Mouse (Mus musculus): ENCODE data around the gene Gpsm1. TPM values are rescaled to one million over a fixed set of nuclear protein-coding genes. Genes with fewer than 3 reads are reported as not detected.
A peak's percentile ranks its signal among the peaks of the same experiment; 100 is the strongest.

Gene Gpsm1
- polyA plus RNA-seq, 1 experiment from 2014 or later = 18.9 TPM

DNA sequence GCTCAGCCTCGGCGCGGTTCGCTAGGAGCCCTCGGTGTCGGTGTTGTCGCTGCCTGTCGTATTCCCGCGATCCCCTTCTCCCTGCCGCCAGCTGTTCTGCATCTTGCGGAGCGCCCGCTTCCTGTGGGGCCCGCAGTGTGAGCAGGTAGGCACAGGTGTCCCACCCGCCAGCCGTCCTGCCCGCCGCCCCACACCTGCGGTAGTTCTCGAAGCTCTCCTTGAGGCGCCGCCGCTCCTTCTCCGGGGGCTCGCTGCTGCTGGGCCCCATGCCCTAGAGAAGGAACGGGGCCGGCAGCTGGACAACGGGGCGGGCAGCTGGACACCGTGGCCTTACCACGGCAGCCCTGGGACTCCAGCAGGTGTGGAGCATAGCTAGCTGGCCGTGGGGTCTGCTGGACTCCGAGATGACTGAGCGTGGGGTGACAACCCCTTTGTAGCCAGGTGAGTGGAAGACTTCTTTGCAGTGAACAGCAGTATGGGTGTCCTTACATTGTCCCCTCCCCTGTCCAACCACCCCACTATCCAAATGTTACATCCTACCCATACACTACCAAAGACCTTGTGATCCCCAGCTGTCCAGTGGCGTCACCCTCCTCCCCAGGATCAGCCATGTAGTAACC, 37.1 kb downstream of the Gpsm1 start:
- H3K27me3 ChIP-seq (replicated peaks; ENCODE audit: control insufficient read depth, insufficient read depth, low read length) = no peaks in the 10 kb centered on the region
- peak overlapping the region; percentile 93 for H3K9ac ChIP-seq (ENCODE audit: low read depth, low read length)
- H3K27ac ChIP-seq (ENCODE audit: low read depth, low read length) = no peak overlapping the region; the same call in 1 of the 2 replicates
- peaks cover 22% of the 10 kb centered on the region for H3K4me1 ChIP-seq (replicated peaks; ENCODE audit: control insufficient read depth, insufficient read depth, low read length)
- DNase-seq (ENCODE audit: low spot score) = no peak
- peak overlapping the region; percentile 97 for H3K4me2 ChIP-seq
- H3K9me3 ChIP-seq (ENCODE audit: control insufficient read depth, low read length) = no peaks in the 10 kb centered on the region
- ATAC-seq (replicated peaks; ENCODE audit: low FRiP score) = peak; percentile 42
- 5% methylated on average over 36 of the region's 36 CpGs for WGBS
- H3K36me3 ChIP-seq (ENCODE audit: control insufficient read depth, insufficient read depth, low read length) = peaks cover 4% of the 10 kb centered on the region; the same call in 1 of the 2 replicates
- H3K4me3 ChIP-seq (ENCODE audit: low read depth, low read length) = peak overlapping the region; percentile 82

DNA sequence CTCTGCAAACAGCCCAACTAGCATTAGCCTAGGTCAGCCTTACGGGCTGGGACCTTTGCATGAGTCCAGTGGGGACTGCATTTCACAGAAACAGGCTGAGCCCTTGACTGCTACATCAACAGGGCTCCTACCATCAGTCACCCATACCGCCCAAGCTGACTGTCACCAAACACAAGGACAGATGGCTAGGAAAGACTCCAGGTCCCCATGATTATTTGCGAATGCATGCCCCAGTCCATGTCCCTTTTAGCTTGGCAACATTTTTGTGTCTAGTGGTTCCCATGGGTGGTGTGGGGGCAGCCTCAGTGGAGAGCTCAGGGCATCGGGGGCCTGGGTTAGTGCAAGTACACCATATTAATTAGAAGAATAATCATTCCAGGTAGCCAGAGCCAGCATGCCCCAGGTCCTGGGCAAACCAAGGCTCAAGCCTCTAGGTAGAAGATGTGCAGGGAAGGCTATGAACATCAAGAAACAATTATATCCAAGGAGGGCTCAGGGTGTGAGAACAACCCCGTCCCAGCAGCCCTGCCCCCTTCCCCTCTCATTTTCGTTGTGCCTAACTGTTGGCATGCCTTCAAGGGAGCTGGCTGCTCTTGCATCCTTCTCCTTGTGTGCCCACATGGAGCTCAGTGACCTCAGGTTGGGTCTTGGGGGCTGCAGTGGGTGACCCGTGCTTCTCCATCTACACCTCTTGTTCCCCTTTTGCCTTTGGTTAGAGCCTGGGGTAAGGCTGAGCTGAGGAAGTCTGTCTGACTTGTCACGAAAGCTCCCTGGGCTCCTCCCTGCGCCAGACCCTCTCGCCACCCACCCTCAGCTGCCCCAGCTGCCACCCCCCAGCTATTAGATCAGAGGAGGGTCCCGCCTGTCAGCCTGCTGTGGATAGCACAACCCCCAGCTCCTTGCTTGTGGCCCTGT, 38.0 kb downstream of the Gpsm1 start:
- 83% methylated on average over 11 of the region's 11 CpGs for WGBS
- H3K4me3 ChIP-seq (ENCODE audit: low read depth, low read length) = peak overlapping the region; percentile 82
- ATAC-seq (replicated peaks; ENCODE audit: low FRiP score) (no peak), DNase-seq (ENCODE audit: low spot score) (no peak)
- H3K4me2 ChIP-seq = peak overlapping the region; percentile 97
- H3K27me3 ChIP-seq (replicated peaks; ENCODE audit: control insufficient read depth, insufficient read depth, low read length) = no peaks in the 10 kb centered on the region
- H3K4me1 ChIP-seq (replicated peaks; ENCODE audit: control insufficient read depth, insufficient read depth, low read length) = peaks cover 16% of the 10 kb centered on the region
- no peaks in the 10 kb centered on the region for H3K9me3 ChIP-seq (ENCODE audit: control insufficient read depth, low read length)
- no peak overlapping the region for H3K9ac ChIP-seq (ENCODE audit: low read depth, low read length)
- no peak overlapping the region for H3K27ac ChIP-seq (ENCODE audit: low read depth, low read length)
- H3K36me3 ChIP-seq (ENCODE audit: control insufficient read depth, insufficient read depth, low read length) = peaks cover 4% of the 10 kb centered on the region; the same call in 1 of the 2 replicates

DNA sequence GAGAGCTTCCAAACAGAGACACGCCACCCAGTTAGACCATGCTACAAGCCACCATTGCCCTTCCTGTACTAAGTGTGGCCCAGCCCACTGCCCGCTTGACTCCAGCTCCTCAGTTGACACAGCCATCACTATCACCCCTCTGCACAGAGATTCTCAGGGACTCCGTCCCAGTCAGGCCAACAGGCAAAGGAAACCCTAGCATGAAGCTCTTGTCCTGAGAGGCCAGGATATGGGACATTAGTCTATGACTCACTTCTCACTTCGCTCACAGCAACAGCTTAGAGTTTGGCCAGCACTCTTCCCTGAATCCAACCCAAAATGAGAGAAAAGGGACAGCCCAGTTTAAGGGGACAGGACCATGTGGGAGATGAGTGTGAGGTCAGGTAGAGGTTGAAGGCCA, 39.1 kb downstream of the Gpsm1 start:
- DNase-seq (ENCODE audit: low spot score) (no peak), ATAC-seq (replicated peaks; ENCODE audit: low FRiP score) (no peak)
- Histone ChIP-seq H3K4me3 (ENCODE audit: low read depth, low read length) (no peak overlapping the region), H3K4me1 (replicated peaks; ENCODE audit: control insufficient read depth, insufficient read depth, low read length) (peaks cover 14% of the 10 kb centered on the region), H3K9me3 (ENCODE audit: control insufficient read depth, low read length) (no peaks in the 10 kb centered on the region), H3K27ac (ENCODE audit: low read depth, low read length) (no peak overlapping the region), H3K9ac (ENCODE audit: low read depth, low read length) (no peak overlapping the region), H3K27me3 (replicated peaks; ENCODE audit: control insufficient read depth, insufficient read depth, low read length) (no peaks in the 10 kb centered on the region), H3K4me2 (no peak overlapping the region), H3K36me3 (ENCODE audit: control insufficient read depth, insufficient read depth, low read length) (peaks cover 4% of the 10 kb centered on the region; the same call in 1 of the 2 replicates)
- WGBS = 87% methylated on average over 4 of the region's 4 CpGs

DNA sequence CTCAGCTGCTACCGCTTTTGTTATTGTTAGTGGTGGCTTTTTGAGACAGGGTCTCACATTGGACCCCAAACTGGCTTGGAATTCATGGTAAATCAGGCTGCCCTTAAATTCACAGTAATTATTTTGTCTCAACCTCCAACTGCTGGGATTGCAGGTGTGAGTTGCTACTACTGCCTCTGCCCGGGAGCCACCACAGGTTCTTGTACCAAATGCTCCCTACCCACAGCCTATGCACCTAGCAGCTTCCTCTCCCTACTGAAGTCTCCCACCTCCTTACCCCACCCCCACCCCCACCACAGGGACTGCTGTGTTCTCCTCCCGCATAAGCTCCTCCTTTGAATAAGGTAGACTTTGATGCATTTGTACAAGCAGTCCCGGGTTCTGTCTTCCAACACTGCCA, 40.9 kb downstream of the Gpsm1 start:
- Histone ChIP-seq H3K4me2 (no peak overlapping the region), H3K27ac (ENCODE audit: low read depth, low read length) (no peak overlapping the region), H3K4me3 (ENCODE audit: low read depth, low read length) (no peak overlapping the region), H3K36me3 (ENCODE audit: control insufficient read depth, insufficient read depth, low read length) (no peaks in the 10 kb centered on the region), H3K4me1 (replicated peaks; ENCODE audit: control insufficient read depth, insufficient read depth, low read length) (peaks cover 7% of the 10 kb centered on the region), H3K9ac (ENCODE audit: low read depth, low read length) (no peak overlapping the region), H3K9me3 (ENCODE audit: control insufficient read depth, low read length) (no peaks in the 10 kb centered on the region), H3K27me3 (replicated peaks; ENCODE audit: control insufficient read depth, insufficient read depth, low read length) (no peaks in the 10 kb centered on the region)
- 79% methylated on average over 4 of the region's 4 CpGs for WGBS
- ATAC-seq (replicated peaks; ENCODE audit: low FRiP score) (no peak), DNase-seq (ENCODE audit: low spot score) (no peak)

DNA sequence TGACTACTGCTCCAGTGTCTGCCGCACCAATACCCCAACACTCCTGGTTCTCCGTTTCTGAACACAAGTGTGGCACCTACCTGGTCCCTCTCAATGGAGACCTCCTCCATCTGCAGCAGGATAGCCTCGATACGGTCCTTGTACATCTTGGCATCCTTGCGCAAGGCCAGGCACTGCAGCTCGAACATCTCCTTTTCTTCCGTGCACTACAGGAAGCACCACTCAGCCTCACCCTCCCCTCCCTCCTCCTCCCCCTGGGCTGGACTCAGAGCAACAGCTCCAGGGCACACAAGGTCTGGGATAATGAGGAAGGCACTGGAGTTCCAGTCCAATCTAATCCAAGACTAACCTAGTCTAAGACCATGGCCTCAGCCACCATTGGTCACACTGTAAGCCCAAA, 41.4 kb downstream of the Gpsm1 start:
- Histone ChIP-seq H3K27ac (ENCODE audit: low read depth, low read length) (no peak overlapping the region), H3K36me3 (ENCODE audit: control insufficient read depth, insufficient read depth, low read length) (no peaks in the 10 kb centered on the region), H3K4me2 (no peak overlapping the region), H3K4me3 (ENCODE audit: low read depth, low read length) (no peak overlapping the region), H3K4me1 (replicated peaks; ENCODE audit: control insufficient read depth, insufficient read depth, low read length) (peaks cover 7% of the 10 kb centered on the region), H3K9ac (ENCODE audit: low read depth, low read length) (no peak overlapping the region), H3K9me3 (ENCODE audit: control insufficient read depth, low read length) (no peaks in the 10 kb centered on the region), H3K27me3 (replicated peaks; ENCODE audit: control insufficient read depth, insufficient read depth, low read length) (no peaks in the 10 kb centered on the region)
- no peak for ATAC-seq (replicated peaks; ENCODE audit: low FRiP score)
- DNase-seq (ENCODE audit: low spot score) = no peak
- 67% methylated on average over 7 of the region's 7 CpGs for WGBS

DNA sequence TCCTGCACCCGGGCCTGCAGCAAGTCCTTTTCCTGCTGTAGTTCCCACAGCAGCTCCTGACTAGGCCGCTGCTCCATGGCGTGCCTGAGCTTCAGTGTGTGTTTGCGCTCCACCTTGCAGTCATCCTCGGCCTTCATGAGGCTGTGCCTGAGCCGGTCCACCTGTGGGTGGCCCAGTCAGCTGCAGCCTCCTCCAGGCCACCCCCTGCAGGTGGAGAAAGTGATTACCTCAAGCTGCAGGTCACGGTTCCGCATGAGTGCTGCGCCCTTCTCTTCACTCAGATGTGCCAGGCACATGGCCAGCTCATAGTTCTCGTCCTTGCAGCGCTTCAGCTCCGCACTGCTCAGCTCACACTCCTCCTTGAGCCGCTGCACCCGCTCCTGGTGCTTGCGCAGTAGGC, 42.2 kb downstream of the Gpsm1 start:
- H3K27me3 ChIP-seq (replicated peaks; ENCODE audit: control insufficient read depth, insufficient read depth, low read length) = no peaks in the 10 kb centered on the region
- H3K4me3 ChIP-seq (ENCODE audit: low read depth, low read length) = no peak overlapping the region
- no peak for ATAC-seq (replicated peaks; ENCODE audit: low FRiP score)
- 64% methylated on average over 15 of the region's 15 CpGs for WGBS
- DNase-seq (ENCODE audit: low spot score) = no peak
- no peak overlapping the region for H3K4me2 ChIP-seq
- H3K27ac ChIP-seq (ENCODE audit: low read depth, low read length) = no peak overlapping the region
- no peaks in the 10 kb centered on the region for H3K36me3 ChIP-seq (ENCODE audit: control insufficient read depth, insufficient read depth, low read length)
- no peaks in the 10 kb centered on the region for H3K9me3 ChIP-seq (ENCODE audit: control insufficient read depth, low read length)
- no peak overlapping the region for H3K9ac ChIP-seq (ENCODE audit: low read depth, low read length)
- peaks cover 6% of the 10 kb centered on the region for H3K4me1 ChIP-seq (replicated peaks; ENCODE audit: control insufficient read depth, insufficient read depth, low read length)

DNA sequence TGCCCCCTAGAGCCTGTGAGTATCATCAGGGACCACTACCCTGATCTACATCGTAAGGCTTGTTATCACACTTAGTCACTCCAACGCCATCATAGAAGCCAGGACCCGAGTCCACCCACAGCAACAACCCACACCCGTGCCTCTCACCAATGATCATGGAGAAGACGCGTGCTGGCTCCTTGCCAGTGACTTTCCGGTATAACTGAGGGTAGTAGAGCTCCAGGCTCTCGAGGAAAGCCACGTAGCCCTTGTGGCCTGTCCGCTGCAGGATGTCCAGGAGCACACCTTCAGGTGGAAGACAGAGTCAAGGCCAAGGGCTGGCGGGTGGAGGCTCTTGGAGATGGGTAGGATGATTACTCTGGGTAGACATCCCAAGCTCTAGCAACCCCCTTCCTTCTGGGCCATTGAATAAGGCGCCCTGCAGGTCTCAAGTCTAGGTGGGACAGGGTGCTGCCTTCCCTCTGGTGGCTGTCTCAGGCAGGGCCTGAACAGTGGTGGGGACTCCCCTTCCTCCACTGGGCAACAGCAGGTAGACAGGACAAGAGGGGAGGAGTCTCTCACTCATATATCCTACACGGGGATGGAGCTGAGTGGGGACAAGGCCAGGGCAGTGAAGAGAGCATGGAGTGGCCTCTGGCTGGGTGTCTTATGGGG, 43.5 kb downstream of the Gpsm1 start:
- no peaks in the 10 kb centered on the region for H3K9me3 ChIP-seq (ENCODE audit: control insufficient read depth, low read length)
- H3K36me3 ChIP-seq (ENCODE audit: control insufficient read depth, insufficient read depth, low read length) = no peaks in the 10 kb centered on the region; the same call in 1 of the 2 replicates
- no peaks in the 10 kb centered on the region for H3K27me3 ChIP-seq (replicated peaks; ENCODE audit: control insufficient read depth, insufficient read depth, low read length)
- H3K4me1 ChIP-seq (replicated peaks; ENCODE audit: control insufficient read depth, insufficient read depth, low read length) = no peaks in the 10 kb centered on the region
- H3K27ac ChIP-seq (ENCODE audit: low read depth, low read length) = no peak overlapping the region
- ATAC-seq (replicated peaks; ENCODE audit: low FRiP score) (no peak), DNase-seq (ENCODE audit: low spot score) (no peak)
- H3K4me2 ChIP-seq = no peak overlapping the region
- 81% methylated on average over 13 of the region's 13 CpGs for WGBS
- H3K4me3 ChIP-seq (ENCODE audit: low read depth, low read length) = no peak overlapping the region
- no peak overlapping the region for H3K9ac ChIP-seq (ENCODE audit: low read depth, low read length)

DNA sequence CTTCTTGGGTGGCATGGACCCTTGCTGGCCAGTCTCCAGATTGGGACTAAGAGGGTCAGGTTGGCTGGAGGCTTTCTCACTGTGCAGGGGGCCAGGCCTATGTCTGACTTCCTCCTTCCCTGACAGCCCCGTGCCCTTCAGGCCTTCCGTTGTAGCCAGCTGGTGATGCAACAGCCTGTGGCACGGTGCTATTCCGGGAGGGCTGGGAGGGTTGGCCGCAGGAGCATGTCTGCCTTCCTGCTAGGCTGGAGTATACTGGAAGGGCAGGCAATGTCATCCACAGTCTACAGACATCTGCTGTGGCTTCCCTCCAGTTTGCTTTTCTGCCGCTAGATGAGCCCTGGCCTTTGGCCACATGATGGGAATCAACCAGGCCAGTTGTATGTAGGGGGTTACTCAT, 44.7 kb downstream of the Gpsm1 start:
- WGBS = 61% methylated on average over 6 of the region's 6 CpGs
- ATAC-seq (replicated peaks; ENCODE audit: low FRiP score) = no peak
- H3K9me3 ChIP-seq (ENCODE audit: control insufficient read depth, low read length) = no peaks in the 10 kb centered on the region
- no peaks in the 10 kb centered on the region for H3K4me1 ChIP-seq (replicated peaks; ENCODE audit: control insufficient read depth, insufficient read depth, low read length)
- peaks cover 9% of the 10 kb centered on the region for H3K36me3 ChIP-seq (ENCODE audit: control insufficient read depth, insufficient read depth, low read length)
- H3K4me2 ChIP-seq = peak overlapping the region; percentile 2; the same call in 1 of the 2 replicates
- H3K27ac ChIP-seq (ENCODE audit: low read depth, low read length) = no peak overlapping the region
- H3K27me3 ChIP-seq (replicated peaks; ENCODE audit: control insufficient read depth, insufficient read depth, low read length) = no peaks in the 10 kb centered on the region
- no peak for DNase-seq (ENCODE audit: low spot score)
- H3K9ac ChIP-seq (ENCODE audit: low read depth, low read length) = no peak overlapping the region
- no peak overlapping the region for H3K4me3 ChIP-seq (ENCODE audit: low read depth, low read length)
